Mouse (Mus musculus): ENCODE data around the gene Pcdh9. TPM values are rescaled to one million over a fixed set of nuclear protein-coding genes. Genes with fewer than 3 reads are reported as not detected.

Gene Pcdh9
- polyA plus RNA-seq, 1 experiment = not detected

GRCm38 (mm10) chr14:93409314-93409713, 481.2 kb downstream of the Pcdh9 start:
- H3K27ac ChIP-seq (ENCODE audit: insufficient read depth, low read depth, low read length) = no peak overlapping the region
- H3K4me3 ChIP-seq (ENCODE audit: insufficient read depth, low read depth, low read length) = no peak overlapping the region
- 63% methylated on average over 1 of the region's 1 CpGs for WGBS
- no peak for TF ChIP-seq CTCF (IDR thresholded peaks at IDR 0.05; ENCODE audit: insufficient read depth, low read depth, low read length)
- TF ChIP-seq POLR2A (IDR thresholded peaks at IDR 0.05; ENCODE audit: insufficient read depth, low read depth, low read length) = no peak
- no peaks in the 10 kb centered on the region for H3K4me1 ChIP-seq (ENCODE audit: control insufficient read depth, insufficient read depth, low read length)

DNA sequence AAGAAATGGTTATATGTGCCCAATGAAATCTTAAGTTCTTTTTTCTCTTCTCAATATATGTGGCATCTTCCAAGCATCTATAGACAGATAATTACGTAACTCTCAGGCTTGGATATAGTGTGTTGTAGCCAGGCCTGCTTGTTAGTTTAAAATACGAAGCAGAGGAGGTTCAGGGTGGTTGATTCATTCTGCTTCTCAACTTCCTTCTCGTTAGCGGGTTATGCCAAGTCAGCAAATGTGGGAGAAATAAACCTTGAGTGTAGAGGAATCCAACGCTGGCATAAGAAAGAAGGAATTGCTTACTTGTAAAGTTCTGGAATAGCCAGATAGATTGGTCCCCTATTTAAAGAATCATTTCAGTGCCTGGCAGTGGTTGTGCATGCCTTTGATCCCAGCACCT, 482.7 kb downstream of the Pcdh9 start:
- H3K27ac ChIP-seq (ENCODE audit: insufficient read depth, low read depth, low read length) = no peak overlapping the region
- WGBS = 90% methylated on average over 5 of the region's 5 CpGs
- H3K4me1 ChIP-seq (ENCODE audit: control insufficient read depth, insufficient read depth, low read length) = no peaks in the 10 kb centered on the region
- H3K4me3 ChIP-seq (ENCODE audit: insufficient read depth, low read depth, low read length) = no peak overlapping the region
- TF ChIP-seq CTCF (IDR thresholded peaks at IDR 0.05; ENCODE audit: insufficient read depth, low read depth, low read length) = no peak
- no peak for TF ChIP-seq POLR2A (IDR thresholded peaks at IDR 0.05; ENCODE audit: insufficient read depth, low read depth, low read length)

- 90% methylated on average over 2 of the region's 2 CpGs for WGBS
- Histone ChIP-seq H3K4me3 (ENCODE audit: insufficient read depth, low read depth, low read length) (no peak overlapping the region), H3K4me1 (ENCODE audit: control insufficient read depth, insufficient read depth, low read length) (no peaks in the 10 kb centered on the region), H3K27ac (ENCODE audit: insufficient read depth, low read depth, low read length) (no peak overlapping the region)
- TF ChIP-seq POLR2A (IDR thresholded peaks at IDR 0.05; ENCODE audit: insufficient read depth, low read depth, low read length) (no peak), CTCF (IDR thresholded peaks at IDR 0.05; ENCODE audit: insufficient read depth, low read depth, low read length) (no peak)
Observed at GRCm38 (mm10) chr14:93385090-93385489, 505.4 kb downstream of the Pcdh9 start.

- TF ChIP-seq CTCF (IDR thresholded peaks at IDR 0.05; ENCODE audit: insufficient read depth, low read depth, low read length) (no peak), POLR2A (IDR thresholded peaks at IDR 0.05; ENCODE audit: insufficient read depth, low read depth, low read length) (no peak)
- 48% methylated on average over 4 of the region's 4 CpGs for WGBS
- no peak overlapping the region for H3K27ac ChIP-seq (ENCODE audit: insufficient read depth, low read depth, low read length)
- no peaks in the 10 kb centered on the region for H3K4me1 ChIP-seq (ENCODE audit: control insufficient read depth, insufficient read depth, low read length)
- no peak overlapping the region for H3K4me3 ChIP-seq (ENCODE audit: insufficient read depth, low read depth, low read length)
Observed at GRCm38 (mm10) chr14:93381163-93381562, 509.3 kb downstream of the Pcdh9 start.

DNA sequence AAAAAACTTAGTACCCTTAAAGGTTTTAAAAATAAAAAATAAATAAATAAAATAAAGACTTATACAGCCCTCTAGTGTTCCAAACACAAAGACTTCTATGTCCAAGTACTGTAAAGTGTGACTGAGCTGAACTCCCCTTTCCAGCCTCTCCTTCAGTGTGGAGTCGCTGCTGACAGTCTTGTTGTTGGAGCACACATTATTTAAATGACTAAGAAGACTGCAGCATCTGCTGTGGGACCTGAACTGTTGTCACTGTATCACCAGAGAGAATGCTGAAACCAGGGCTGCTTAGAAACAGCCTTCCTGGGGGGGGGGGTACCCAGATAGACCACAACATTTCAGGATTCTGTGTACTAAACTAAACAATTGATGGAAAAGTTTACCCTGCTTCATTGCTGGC, 509.7 kb downstream of the Pcdh9 start:
- TF ChIP-seq CTCF (IDR thresholded peaks at IDR 0.05; ENCODE audit: insufficient read depth, low read depth, low read length) (no peak), POLR2A (IDR thresholded peaks at IDR 0.05; ENCODE audit: insufficient read depth, low read depth, low read length) (no peak)
- no peak overlapping the region for H3K27ac ChIP-seq (ENCODE audit: insufficient read depth, low read depth, low read length)
- no peak overlapping the region for H3K4me3 ChIP-seq (ENCODE audit: insufficient read depth, low read depth, low read length)
- 17% methylated on average over 1 of the region's 1 CpGs for WGBS
- H3K4me1 ChIP-seq (ENCODE audit: control insufficient read depth, insufficient read depth, low read length) = no peaks in the 10 kb centered on the region

DNA sequence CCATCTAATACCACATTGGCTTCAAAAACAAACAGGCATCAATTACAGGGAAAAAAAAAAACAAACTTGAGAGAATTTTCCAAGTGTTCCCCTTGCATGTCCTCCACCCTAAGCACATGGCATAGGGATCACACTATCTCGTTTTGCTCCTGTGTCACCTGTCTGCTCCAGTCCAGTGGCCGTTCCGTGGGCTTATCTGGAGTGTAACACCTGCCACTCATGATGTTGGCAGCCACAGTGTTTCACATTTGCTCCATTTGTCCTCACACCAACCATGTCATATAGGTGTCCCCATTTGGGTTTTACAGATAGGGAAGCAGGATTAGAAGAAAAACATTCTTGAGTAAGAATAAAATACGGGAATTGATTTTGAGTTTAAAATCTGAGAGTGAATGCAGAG, 514.3 kb downstream of the Pcdh9 start:
- H3K4me3 ChIP-seq (ENCODE audit: insufficient read depth, low read depth, low read length) = no peak overlapping the region
- H3K27ac ChIP-seq (ENCODE audit: insufficient read depth, low read depth, low read length) = no peak overlapping the region
- WGBS = 90% methylated on average over 4 of the region's 4 CpGs
- TF ChIP-seq POLR2A (IDR thresholded peaks at IDR 0.05; ENCODE audit: insufficient read depth, low read depth, low read length) (no peak), CTCF (IDR thresholded peaks at IDR 0.05; ENCODE audit: insufficient read depth, low read depth, low read length) (no peak)
- H3K4me1 ChIP-seq (ENCODE audit: control insufficient read depth, insufficient read depth, low read length) = no peaks in the 10 kb centered on the region

- no peaks in the 10 kb centered on the region for H3K4me1 ChIP-seq (ENCODE audit: control insufficient read depth, insufficient read depth, low read length)
- no peak overlapping the region for H3K27ac ChIP-seq (ENCODE audit: insufficient read depth, low read depth, low read length)
- 89% methylated on average over 4 of the region's 4 CpGs for WGBS
- no peak for TF ChIP-seq CTCF (IDR thresholded peaks at IDR 0.05; ENCODE audit: insufficient read depth, low read depth, low read length)
- no peak for TF ChIP-seq POLR2A (IDR thresholded peaks at IDR 0.05; ENCODE audit: insufficient read depth, low read depth, low read length)
- no peak overlapping the region for H3K4me3 ChIP-seq (ENCODE audit: insufficient read depth, low read depth, low read length)
Observed at GRCm38 (mm10) chr14:93374181-93374580, 516.3 kb downstream of the Pcdh9 start.

DNA sequence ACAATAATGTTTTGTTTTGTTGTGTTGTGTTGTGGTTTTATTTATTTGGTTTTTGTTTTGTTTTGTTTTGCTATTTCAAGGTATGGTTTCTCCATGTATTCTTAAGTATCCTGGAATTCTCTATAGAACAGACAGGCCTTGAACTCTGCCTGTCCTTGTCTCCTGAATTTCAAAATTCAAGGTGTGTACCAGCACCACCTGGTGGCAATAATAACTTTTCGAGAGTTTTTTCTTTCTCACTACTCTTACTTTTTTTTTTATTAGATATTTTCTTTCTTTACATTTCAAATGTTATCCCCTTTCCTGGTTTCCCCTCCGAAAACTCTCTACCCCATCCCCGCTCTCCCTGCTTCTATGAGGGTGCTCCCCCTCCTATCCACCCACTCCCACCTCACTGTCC, 536.3 kb downstream of the Pcdh9 start:
- TF ChIP-seq POLR2A (IDR thresholded peaks at IDR 0.05; ENCODE audit: insufficient read depth, low read depth, low read length) (no peak), CTCF (IDR thresholded peaks at IDR 0.05; ENCODE audit: insufficient read depth, low read depth, low read length) (no peak)
- peaks cover 4% of the 10 kb centered on the region; the same call in 1 of the 2 replicates for H3K4me1 ChIP-seq (ENCODE audit: control insufficient read depth, insufficient read depth, low read length)
- H3K27ac ChIP-seq (ENCODE audit: insufficient read depth, low read depth, low read length) = no peak overlapping the region
- H3K4me3 ChIP-seq (ENCODE audit: insufficient read depth, low read depth, low read length) = no peak overlapping the region
- 91% methylated on average over 3 of the region's 3 CpGs for WGBS

GRCm38 (mm10) chr14:93350906-93351305, 539.6 kb downstream of the Pcdh9 start:
- TF ChIP-seq CTCF (IDR thresholded peaks at IDR 0.05; ENCODE audit: insufficient read depth, low read depth, low read length) (no peak), POLR2A (IDR thresholded peaks at IDR 0.05; ENCODE audit: insufficient read depth, low read depth, low read length) (no peak)

DNA sequence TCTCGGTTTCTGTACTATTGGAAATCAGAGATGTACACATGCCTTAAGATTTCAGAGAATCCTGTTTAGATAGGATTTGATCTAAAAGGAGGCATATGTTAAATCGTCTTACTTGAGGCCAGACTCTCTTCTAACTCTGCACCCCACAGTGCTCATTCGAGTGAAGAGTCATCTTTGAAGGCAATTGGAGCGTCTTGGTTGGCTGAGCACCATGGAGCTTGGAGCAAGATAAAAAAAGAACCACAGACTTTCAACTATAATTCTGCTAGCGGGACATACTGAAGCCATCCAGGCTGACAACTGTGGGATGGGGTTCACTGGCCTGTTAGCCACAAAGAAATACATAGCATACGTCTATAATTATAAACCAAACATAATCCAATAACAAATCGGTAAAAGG, 541.3 kb downstream of the Pcdh9 start:
- H3K4me3 ChIP-seq (ENCODE audit: insufficient read depth, low read depth, low read length) = no peak overlapping the region
- no peak for TF ChIP-seq CTCF (IDR thresholded peaks at IDR 0.05; ENCODE audit: insufficient read depth, low read depth, low read length)
- TF ChIP-seq POLR2A (IDR thresholded peaks at IDR 0.05; ENCODE audit: insufficient read depth, low read depth, low read length) = no peak
- 67% methylated on average over 7 of the region's 7 CpGs for WGBS
- peaks cover 4% of the 10 kb centered on the region; the same call in 1 of the 2 replicates for H3K4me1 ChIP-seq (ENCODE audit: control insufficient read depth, insufficient read depth, low read length)
- H3K27ac ChIP-seq (ENCODE audit: insufficient read depth, low read depth, low read length) = no peak overlapping the region

More at GRCm38 (mm10) chr14:93350906-93351305, 539.6 kb downstream of the Pcdh9 start:
- Histone ChIP-seq H3K4me3 (ENCODE audit: insufficient read depth, low read depth, low read length) (no peak overlapping the region), H3K4me1 (ENCODE audit: control insufficient read depth, insufficient read depth, low read length) (peaks cover 4% of the 10 kb centered on the region; the same call in 1 of the 2 replicates), H3K27ac (ENCODE audit: insufficient read depth, low read depth, low read length) (no peak overlapping the region)
- 38% methylated on average over 6 of the region's 6 CpGs for WGBS
